Mouse (Mus musculus): ENCODE data around the gene Atp8b3.
A peak's percentile ranks its signal among the peaks of the same experiment; 100 is the strongest.

Gene Atp8b3

GRCm38 (mm10) chr10:80538710-80539394 lies at the start of gene Atp8b3:
Atp8b3 (minus strand) TSS chr10:80539124.
- peak; percentile 85 to 87 for DNase-seq

DNA sequence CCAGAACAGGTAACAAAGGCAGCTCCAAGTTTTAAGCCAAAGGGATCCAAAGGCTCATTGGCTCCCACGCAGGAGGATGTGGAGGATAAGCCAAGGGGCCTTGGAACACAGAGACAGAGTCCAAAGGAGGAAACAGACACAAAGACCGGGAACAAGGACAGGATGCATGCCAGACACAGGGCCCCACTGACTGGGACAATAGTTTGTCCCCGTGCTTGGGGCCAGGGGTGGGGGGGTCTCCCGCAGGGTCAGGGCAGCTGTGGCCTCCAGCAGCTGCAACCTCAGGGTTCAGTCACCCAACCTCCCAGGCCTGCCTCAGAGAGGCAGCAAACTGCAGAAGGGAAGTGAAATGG lies 48.4 kb upstream of the Atp8b3 start:
- peak; percentile 51 to 53 for DNase-seq

GRCm38 (mm10) chr10:80586407-80587304 lies 47.7 kb upstream of the Atp8b3 start:
- no peak for DNase-seq

DNA sequence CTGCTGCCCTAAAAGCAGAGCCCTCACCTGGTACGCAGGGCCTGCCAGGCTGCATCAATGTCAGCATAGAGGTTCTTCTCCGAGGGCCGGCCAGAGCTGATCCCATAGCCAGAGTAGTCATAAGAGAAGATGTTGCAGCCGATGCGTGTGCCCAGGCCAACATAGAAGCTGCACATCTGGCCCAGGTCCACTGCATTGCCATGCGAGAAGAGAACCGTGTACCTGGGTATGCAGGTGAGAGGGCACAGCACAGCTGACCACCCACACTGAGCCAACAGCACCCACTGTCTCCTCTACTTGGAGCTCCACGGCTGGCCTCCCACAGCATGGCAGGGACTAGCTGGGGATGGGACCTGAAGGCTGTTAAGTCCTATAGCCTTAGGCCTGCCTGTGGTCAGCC lies 46.7 kb upstream of the Atp8b3 start:
- DNase-seq, result no peak

DNA sequence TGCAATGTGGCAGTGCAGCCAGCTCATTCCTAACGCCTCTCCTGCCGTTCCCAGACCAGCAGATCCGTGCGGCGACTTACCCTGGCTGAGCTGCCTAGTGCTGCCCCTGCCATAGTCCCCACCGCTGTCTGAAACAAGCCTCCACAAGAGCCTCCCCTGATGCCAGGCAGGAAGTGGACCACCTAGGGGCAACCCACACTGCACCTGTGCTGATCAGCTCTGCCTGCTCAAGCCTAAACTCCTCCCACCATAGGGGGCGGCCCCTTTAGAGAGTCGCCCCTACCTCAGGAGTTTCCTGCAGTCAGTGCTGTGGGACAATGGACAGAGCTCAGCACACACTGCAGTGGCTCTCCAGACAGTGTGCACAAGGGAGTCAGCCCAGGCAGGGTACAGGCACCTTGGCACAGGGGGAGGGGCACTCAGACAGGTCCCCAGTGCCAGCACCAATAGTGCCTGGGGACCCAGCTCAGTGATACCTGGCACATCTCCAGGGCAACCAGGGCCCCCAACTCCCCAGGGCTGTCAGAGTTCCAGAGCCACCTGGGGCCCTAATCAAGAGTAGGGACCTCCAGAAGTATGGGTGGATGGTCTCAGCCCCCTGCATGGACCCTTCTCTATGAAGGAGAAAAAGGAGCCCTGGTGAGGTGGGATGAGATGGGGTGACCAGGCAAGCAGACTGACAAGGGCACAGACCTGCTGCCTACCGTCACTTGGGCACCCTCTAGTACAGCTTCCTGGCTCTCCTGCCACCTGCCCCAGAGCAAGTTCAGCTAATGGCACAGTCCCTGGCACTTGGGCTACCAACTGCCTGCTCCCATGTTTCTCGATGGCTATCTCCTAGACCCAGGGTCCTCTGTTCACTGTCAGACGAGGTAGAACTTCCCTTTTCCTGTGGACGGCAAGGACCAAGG lies 46.0 kb upstream of the Atp8b3 start:
- no peak for DNase-seq

DNA sequence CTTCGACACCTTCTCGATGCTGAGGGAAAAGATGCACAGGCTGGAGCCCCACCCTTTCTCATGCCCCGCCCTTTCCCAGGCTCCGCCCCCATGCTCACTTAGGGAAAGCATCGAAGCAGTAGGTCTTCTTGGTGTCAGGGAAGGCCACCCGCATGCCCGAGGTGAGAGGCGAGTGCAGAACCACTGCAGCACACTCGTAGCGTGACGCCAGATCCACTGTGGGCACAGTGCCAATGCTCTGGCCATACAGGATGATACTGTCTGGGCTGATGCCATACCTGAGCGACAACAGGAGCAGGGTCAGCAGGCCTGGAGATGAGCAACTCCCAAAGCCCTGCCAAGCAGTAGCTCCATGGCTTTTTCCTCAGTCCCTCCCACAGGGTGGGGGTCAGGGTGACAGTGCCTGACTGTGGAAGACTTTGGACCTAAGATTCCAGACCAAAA lies 45.1 kb upstream of the Atp8b3 start:
- DNase-seq, result peak; percentile 77 to 78

GRCm38 (mm10) chr10:80583047-80583446 lies 44.1 kb upstream of the Atp8b3 start:
- no peak for DNase-seq

DNA sequence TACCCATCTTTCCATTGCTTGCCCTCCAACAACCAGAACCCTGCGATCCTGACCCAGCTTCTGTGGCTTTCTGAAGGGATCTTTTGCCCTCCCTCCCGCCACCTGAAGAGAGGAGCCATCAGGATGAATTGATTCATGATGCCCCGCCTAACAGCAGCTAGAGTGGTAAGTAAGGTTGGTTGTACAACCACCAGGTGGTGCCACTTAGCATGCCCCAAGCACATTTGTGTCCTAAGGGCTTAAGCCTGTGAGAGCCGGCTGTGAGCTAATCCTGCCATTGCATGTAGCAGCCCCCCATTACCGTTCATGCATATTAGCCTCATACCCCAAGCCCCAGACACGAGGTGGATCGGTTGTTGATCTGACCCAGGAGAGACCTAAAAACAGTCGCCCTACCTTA lies 40.0 kb upstream of the Atp8b3 start:
- DNase-seq, result peak; percentile 70 to 80

DNA sequence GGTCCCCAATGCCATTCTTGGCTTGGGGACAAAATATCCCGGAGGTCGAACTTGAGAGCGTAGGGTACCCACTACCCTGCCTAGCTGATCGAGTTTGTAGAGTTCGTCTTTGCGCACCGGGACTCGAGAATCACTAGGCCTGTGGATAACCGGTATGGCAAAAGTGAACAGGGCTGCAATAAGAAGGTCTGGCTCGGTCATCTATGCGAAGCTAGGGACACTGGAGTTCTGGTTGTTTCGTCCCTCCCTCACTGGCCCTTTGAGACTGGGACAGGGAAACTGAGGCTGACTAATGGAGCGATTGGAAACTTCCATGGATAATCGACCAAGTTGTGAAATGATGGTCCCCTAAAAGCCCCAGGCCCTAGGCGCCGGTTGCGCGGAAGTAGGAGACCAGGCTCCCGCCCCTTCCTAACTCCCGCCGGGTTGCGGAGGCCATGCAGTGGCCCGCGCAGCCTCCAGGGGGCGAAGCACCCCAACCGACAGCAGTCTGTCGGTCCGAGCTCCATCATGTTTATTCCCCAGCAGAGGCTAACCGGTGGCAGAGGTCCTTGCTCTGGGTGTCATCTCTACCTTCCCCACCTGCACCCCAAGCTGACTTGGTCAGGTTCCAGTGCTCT lies 39.3 kb upstream of the Atp8b3 start:
- DNase-seq, result peak; percentile 74 to 85

GRCm38 (mm10) chr10:80577195-80578130 lies 38.5 kb upstream of the Atp8b3 start, which contains the start of gene Klf16:
Klf16 (minus strand) TSS chr10:80577321.
- DNase-seq, result peak; percentile 97 to 98

GRCm38 (mm10) chr10:80576351-80577194 lies 37.6 kb upstream of the Atp8b3 start:
- DNase-seq, result peak in 1 of 2 experiments; percentile 52

GRCm38 (mm10) chr10:80575925-80576324 lies 37.0 kb upstream of the Atp8b3 start:
- DNase-seq, result no peak

- DNase-seq, result no peak
Observed at GRCm38 (mm10) chr10:80574896-80575295, 36.0 kb upstream of the Atp8b3 start.

DNA sequence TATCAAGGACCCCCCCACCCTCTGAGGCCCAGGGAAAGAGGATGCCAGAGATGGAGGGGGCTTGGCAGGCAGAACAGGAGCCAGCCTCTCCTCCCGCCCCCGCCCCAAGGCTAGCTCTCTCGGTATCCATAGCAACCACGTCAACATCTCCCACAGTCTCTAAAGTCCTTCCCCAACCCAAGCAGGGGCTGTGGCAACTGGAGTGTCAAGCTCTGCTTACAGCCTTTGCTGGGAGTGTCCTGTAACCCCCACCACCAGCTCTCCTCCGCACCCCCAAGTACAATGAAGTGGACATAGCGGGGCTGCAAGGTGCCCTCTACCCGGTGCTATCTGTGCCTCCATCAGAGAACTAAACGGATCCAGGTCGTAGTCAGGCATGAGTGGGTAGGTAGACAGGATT lies 35.0 kb upstream of the Atp8b3 start:
- no peak for DNase-seq

- no peak for DNase-seq
Observed at GRCm38 (mm10) chr10:80572477-80572876, 33.6 kb upstream of the Atp8b3 start.

GRCm38 (mm10) chr10:80570871-80571836 lies 32.2 kb upstream of the Atp8b3 start:
- DNase-seq, result no peak

GRCm38 (mm10) chr10:80570419-80570818 lies 31.5 kb upstream of the Atp8b3 start:
- no peak for DNase-seq

GRCm38 (mm10) chr10:80569664-80570066 lies 30.7 kb upstream of the Atp8b3 start:
- DNase-seq, result peak; percentile 73 to 74

GRCm38 (mm10) chr10:80568876-80569275 lies 30.0 kb upstream of the Atp8b3 start:
- DNase-seq, result no peak
